Mouse (Mus musculus) heart, embryonic 16.5 days (tissue): ENCODE data around the gene Zbed4. TPM values are rescaled to one million over a fixed set of nuclear protein-coding genes. Genes with fewer than 3 reads are reported as not detected.
A peak's percentile ranks its signal among the peaks of the same experiment; 100 is the strongest.
"Not testable (repeated sequence)": the region's sequence is repeated elsewhere in the genome, so short reads cannot be mapped to it uniquely, and the experiment has no call there.

ENCODE experiments used
- ATAC-seq: fragments of 200-750 bp; cut with Nextera tagmentation; replicated peaks from 2 replicates; pipeline ENCODE4 v1.8.0; 2017; ENCODE audit warnings: moderate number of reproducible peaks; ENCODE audit not compliant: insufficient read depth, low FRiP score; ENCODE audit errors: extremely low read depth
- H3K27ac ChIP-seq: fragments of 300-500 bp; sonication (generic); 2 replicates; pipeline ENCODE4 v1.5.1; 2014; ENCODE audit warnings: mild to moderate bottlenecking, low read length, control low read depth, moderate library complexity
- H3K27me3 ChIP-seq: fragments of 300-500 bp; sonication (generic); 2 replicates; pipeline ENCODE4 v1.6.1; 2014; ENCODE audit warnings: low read length, mixed read lengths; ENCODE audit not compliant: control insufficient read depth, insufficient read depth
- H3K36me3 ChIP-seq: fragments of 300-500 bp; sonication (generic); 2 replicates; pipeline ENCODE4 v1.6.1; 2014; ENCODE audit not compliant: control insufficient read depth, insufficient read depth
- H3K4me1 ChIP-seq: fragments of 300-500 bp; sonication (generic); 2 replicates; pipeline ENCODE4 v1.6.1; 2014; ENCODE audit warnings: low read length, mixed read lengths; ENCODE audit not compliant: control insufficient read depth, insufficient read depth
- H3K4me2 ChIP-seq: fragments of 300-500 bp; sonication (generic); 2 replicates; pipeline ENCODE4 v1.6.1; 2014; ENCODE audit warnings: low read depth, mild to moderate bottlenecking, control low read depth, low read length
- H3K4me3 ChIP-seq: fragments of 300-500 bp; sonication (generic); 2 replicates; pipeline ENCODE4 v1.5.1; 2014; ENCODE audit warnings: mild to moderate bottlenecking, control low read depth, low read length
- H3K9ac ChIP-seq: fragments of 300-500 bp; sonication (generic); 2 replicates; pipeline ENCODE4 v1.6.1; 2014; ENCODE audit warnings: low read length, control low read depth
- H3K9me3 ChIP-seq: fragments of 300-500 bp; sonication (generic); replicated peaks from 2 replicates; pipeline ENCODE4 v1.6.1; 2016; ENCODE audit warnings: low read length; ENCODE audit not compliant: control insufficient read depth
- WGBS: fragments of 180-500 bp; shearing (Covaris S2); extraction: QIAGEN DNeasy Blood & Tissue Kit; methylation state at CpG from one replicate; pipeline ENCODE4 v1.1.7; 2014; 5-methylcytosine and 5-hydroxymethylcytosine counted together
- polyA plus RNA-seq: library from polyadenylated mRNA; unstranded; fragments of >200 nt; fragmentation: Nextera tagmentation; extraction: Ambion mirVana; gene quantifications from 2 replicates; pipeline ENCODE4 v1.2.1, GENCODE M21; 2015

The Zbed4 gene
- polyA plus RNA-seq = 13.4 and 14.1 TPM in 2 replicates

GRCm38 (mm10) chr15:88751564-88752402, at the start of gene Zbed4:
Gene Zbed4 (plus strand): TSS chr15:88751660.
- peaks cover 12% of the 10 kb centered on the region for H3K4me1 ChIP-seq
- ATAC-seq = peak; percentile 11; the same call in 1 of the 2 replicates
- no peaks in the 10 kb centered on the region for H3K27me3 ChIP-seq
- H3K27ac ChIP-seq = peak within 1 kb of the TSS; percentile 98
- 0 out of 2 replicates have a peak, but pooled peaks cover 3% of the 10 kb centered on the region for H3K36me3 ChIP-seq
- peak within 1 kb of the TSS; percentile 86 for H3K4me3 ChIP-seq
- WGBS = under 1% methylated on average over 102 of the region's 119 CpGs
- H3K9ac ChIP-seq = peak within 1 kb of the TSS; percentile 90
- H3K9me3 ChIP-seq = no peaks in the 10 kb centered on the region
- H3K4me2 ChIP-seq = peak within 1 kb of the TSS; percentile 91

DNA sequence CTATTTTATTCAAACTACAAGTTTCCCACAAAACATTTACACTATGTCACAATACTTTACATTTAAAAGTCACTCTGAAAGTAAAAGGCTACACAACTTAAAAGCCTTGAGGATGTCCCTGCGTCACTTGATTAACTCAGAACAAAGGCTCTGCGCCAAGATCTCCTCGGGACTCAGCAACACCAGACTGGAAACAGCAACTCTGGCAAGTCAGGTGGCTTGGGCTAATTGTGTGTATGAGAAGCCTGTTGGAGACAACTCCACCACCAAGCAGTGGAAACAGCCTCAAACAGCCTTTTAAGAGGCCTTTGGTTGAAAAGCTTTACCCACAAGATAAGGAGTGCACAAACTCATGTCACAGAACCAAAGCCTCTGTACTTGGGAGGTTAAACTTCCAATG, 49.0 kb upstream of the Zbed4 start:
- no peak for ATAC-seq
- peaks cover 65% of the 10 kb centered on the region for H3K36me3 ChIP-seq
- H3K9me3 ChIP-seq = no peaks in the 10 kb centered on the region

GRCm38 (mm10) chr15:88704284-88704683, 47.2 kb upstream of the Zbed4 start:
- no peak overlapping the region for H3K27ac ChIP-seq
- H3K4me2 ChIP-seq = no peak overlapping the region
- H3K9me3 ChIP-seq = no peaks in the 10 kb centered on the region
- no peaks in the 10 kb centered on the region for H3K27me3 ChIP-seq
- peaks cover 68% of the 10 kb centered on the region for H3K36me3 ChIP-seq
- WGBS = 57% methylated on average over 1 of the region's 1 CpGs
- H3K4me1 ChIP-seq = no peaks in the 10 kb centered on the region
- ATAC-seq = no peak
- H3K9ac ChIP-seq = no peak overlapping the region
- H3K4me3 ChIP-seq = no peak overlapping the region

More for the DNA sequence above, 49.0 kb upstream of the Zbed4 start:
- Histone ChIP-seq H3K4me3 (no peak overlapping the region), H3K4me1 (no peaks in the 10 kb centered on the region), H3K4me2 (no peak overlapping the region), H3K27ac (no peak overlapping the region), H3K9ac (no peak overlapping the region), H3K27me3 (no peaks in the 10 kb centered on the region)
- 57% methylated on average over 3 of the region's 3 CpGs for WGBS

GRCm38 (mm10) chr15:88706320-88706719, 45.1 kb upstream of the Zbed4 start:
- peaks cover 66% of the 10 kb centered on the region for H3K36me3 ChIP-seq
- H3K4me1 ChIP-seq = no peaks in the 10 kb centered on the region
- H3K9me3 ChIP-seq = no peaks in the 10 kb centered on the region
- no peak overlapping the region for H3K27ac ChIP-seq
- no peaks in the 10 kb centered on the region for H3K27me3 ChIP-seq
- no peak overlapping the region for H3K4me3 ChIP-seq
- WGBS = 89% methylated on average over 6 of the region's 6 CpGs
- H3K4me2 ChIP-seq = no peak overlapping the region
- no peak for ATAC-seq
- no peak overlapping the region for H3K9ac ChIP-seq

- not testable (repeated sequence) for H3K4me3 ChIP-seq, ATAC-seq, H3K27me3 ChIP-seq, H3K9me3 ChIP-seq, H3K27ac ChIP-seq, H3K4me2 ChIP-seq, H3K9ac ChIP-seq, H3K4me1 ChIP-seq
- WGBS = 72% methylated on average over 13 of the region's 13 CpGs
- peaks cover 68% of the 10 kb centered on the region for H3K36me3 ChIP-seq
Measured at GRCm38 (mm10) chr15:88706987-88707386, 44.5 kb upstream of the Zbed4 start.

DNA sequence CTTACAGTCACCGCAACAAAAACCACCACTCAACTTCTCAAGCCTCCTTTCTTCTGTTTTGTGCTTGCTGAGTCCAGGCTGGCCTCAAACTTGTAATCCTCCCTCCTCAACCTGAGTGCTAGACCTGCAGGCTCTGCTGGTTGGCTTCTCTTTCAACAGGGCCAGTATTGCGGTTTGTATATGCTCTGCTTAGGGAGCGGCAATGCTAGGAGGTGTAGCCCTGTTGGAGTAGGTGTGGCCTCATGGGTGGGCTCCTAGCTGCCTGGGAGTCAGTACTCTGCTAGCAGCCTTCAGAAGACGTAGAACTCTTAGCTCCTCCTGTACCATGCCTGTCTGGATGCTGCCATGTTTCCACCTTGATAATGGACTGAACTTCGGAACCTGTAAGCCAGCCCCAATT, 43.3 kb upstream of the Zbed4 start:
- Histone ChIP-seq H3K9ac (no peak overlapping the region), H3K27me3 (no peaks in the 10 kb centered on the region), H3K9me3 (no peaks in the 10 kb centered on the region), H3K4me3 (no peak overlapping the region), H3K4me2 (no peak overlapping the region), H3K4me1 (no peaks in the 10 kb centered on the region), H3K27ac (no peak overlapping the region), H3K36me3 (peaks cover 78% of the 10 kb centered on the region)
- WGBS = 94% methylated on average over 5 of the region's 5 CpGs
- no peak for ATAC-seq

GRCm38 (mm10) chr15:88708657-88709511, 42.6 kb upstream of the Zbed4 start:
- Histone ChIP-seq H3K36me3 (peaks cover 81% of the 10 kb centered on the region), H3K9ac (no peak overlapping the region), H3K9me3 (no peaks in the 10 kb centered on the region), H3K4me1 (no peaks in the 10 kb centered on the region), H3K27ac (no peak overlapping the region), H3K4me2 (no peak overlapping the region), H3K4me3 (no peak overlapping the region), H3K27me3 (no peaks in the 10 kb centered on the region)
- whole genome bisulfite sequencing = 85% methylated on average over 13 of the region's 13 CpGs
- no peak for ATAC-seq

- Histone ChIP-seq H3K27ac (no peak overlapping the region), H3K4me3 (no peak overlapping the region), H3K27me3 (no peaks in the 10 kb centered on the region), H3K36me3 (peaks cover 76% of the 10 kb centered on the region), H3K9me3 (no peaks in the 10 kb centered on the region), H3K4me1 (no peaks in the 10 kb centered on the region), H3K9ac (no peak overlapping the region), H3K4me2 (no peak overlapping the region)
- WGBS = 88% methylated on average over 5 of the region's 5 CpGs
- ATAC-seq = no peak
Measured at GRCm38 (mm10) chr15:88709878-88710277, 41.6 kb upstream of the Zbed4 start.

- Histone ChIP-seq H3K4me3 (no peak overlapping the region), H3K27me3 (no peaks in the 10 kb centered on the region), H3K4me2 (no peak overlapping the region), H3K36me3 (peaks cover 64% of the 10 kb centered on the region), H3K27ac (no peak overlapping the region), H3K9ac (no peak overlapping the region), H3K4me1 (0 out of 2 replicates have a peak, but pooled peaks cover 2% of the 10 kb centered on the region), H3K9me3 (no peaks in the 10 kb centered on the region)
- no peak for ATAC-seq
- WGBS = 89% methylated on average over 15 of the region's 15 CpGs
Measured at GRCm38 (mm10) chr15:88712501-88712900, 39.0 kb upstream of the Zbed4 start.
